Mouse (Mus musculus) embryonic facial prominence, embryonic 11.5 days (tissue): Measurements from ENCODE around the gene Cenpn. TPM values are rescaled to one million over a fixed set of nuclear protein-coding genes. Genes with fewer than 3 reads are reported as not detected.

ENCODE experiments used
- ATAC-seq: fragments of 200-750 bp; cut with Nextera tagmentation; replicated peaks from 2 replicates; pipeline ENCODE4 v1.8.0; 2017; ENCODE audit warnings: low read depth; ENCODE audit not compliant: insufficient number of reproducible peaks, low FRiP score, low TSS enrichment
- DNase-seq: peaks from one replicate; pipeline ENCODE4 v3.0.0-alpha.2; 2015; ENCODE audit warnings: low spot score
- H3K27ac ChIP-seq: fragments of 300-500 bp; sonication (generic); replicated peaks from 2 replicates; pipeline ENCODE4 v1.5.1; 2014; ENCODE audit warnings: mild to moderate bottlenecking, low read depth, low read length, control low read depth
- H3K27me3 ChIP-seq: fragments of 300-500 bp; sonication (generic); 2 replicates; pipeline ENCODE4 v1.6.1; 2014; ENCODE audit warnings: mild to moderate bottlenecking, low read length, moderate library complexity, mixed read lengths; ENCODE audit not compliant: control insufficient read depth, insufficient read depth
- H3K36me3 ChIP-seq: fragments of 300-500 bp; sonication (generic); replicated peaks from 2 replicates; pipeline ENCODE4 v1.6.1; 2014; ENCODE audit warnings: low read depth, mild to moderate bottlenecking, low read length, moderate library complexity, mixed read lengths; ENCODE audit not compliant: control insufficient read depth, insufficient read depth
- H3K4me1 ChIP-seq: fragments of 300-500 bp; sonication (generic); 2 replicates; pipeline ENCODE4 v1.6.1; 2014; ENCODE audit warnings: low read length, mixed read lengths; ENCODE audit not compliant: control insufficient read depth, insufficient read depth
- H3K4me2 ChIP-seq: fragments of 300-500 bp; sonication (generic); 2 replicates; pipeline ENCODE4 v1.6.1; 2014; ENCODE audit warnings: low read depth, mild to moderate bottlenecking, control low read depth, low read length, moderate library complexity
- H3K4me3 ChIP-seq: fragments of 300-500 bp; sonication (generic); 2 replicates; pipeline ENCODE4 v1.5.1; 2014; ENCODE audit warnings: low read depth, low read length, control low read depth
- H3K9ac ChIP-seq: fragments of 300-500 bp; sonication (generic); replicated peaks from 2 replicates; pipeline ENCODE4 v1.6.1; 2014; ENCODE audit warnings: mild to moderate bottlenecking, control low read depth, low read length
- H3K9me3 ChIP-seq: fragments of 300-500 bp; sonication (generic); replicated peaks from 2 replicates; pipeline ENCODE4 v1.6.1; 2016; ENCODE audit warnings: mild to moderate bottlenecking, low read length, inconsistent platforms, mixed read lengths; ENCODE audit not compliant: control insufficient read depth
- WGBS: fragments of 180-500 bp; shearing (Covaris S2); extraction: QIAGEN DNeasy Blood & Tissue Kit; methylation state at CpG from one replicate; pipeline ENCODE4 v1.1.7; 2014; 5-methylcytosine and 5-hydroxymethylcytosine counted together
- polyA plus RNA-seq: library from polyadenylated mRNA; unstranded; fragments of >200 nt; fragmentation: Nextera tagmentation; extraction: Ambion mirVana; gene quantifications from 2 replicates; pipeline ENCODE4 v1.2.1, GENCODE M21; 2014

The Cenpn gene
- polyA plus RNA-seq, 1 experiment from 2014 or later, result 58.4 TPM

DNA sequence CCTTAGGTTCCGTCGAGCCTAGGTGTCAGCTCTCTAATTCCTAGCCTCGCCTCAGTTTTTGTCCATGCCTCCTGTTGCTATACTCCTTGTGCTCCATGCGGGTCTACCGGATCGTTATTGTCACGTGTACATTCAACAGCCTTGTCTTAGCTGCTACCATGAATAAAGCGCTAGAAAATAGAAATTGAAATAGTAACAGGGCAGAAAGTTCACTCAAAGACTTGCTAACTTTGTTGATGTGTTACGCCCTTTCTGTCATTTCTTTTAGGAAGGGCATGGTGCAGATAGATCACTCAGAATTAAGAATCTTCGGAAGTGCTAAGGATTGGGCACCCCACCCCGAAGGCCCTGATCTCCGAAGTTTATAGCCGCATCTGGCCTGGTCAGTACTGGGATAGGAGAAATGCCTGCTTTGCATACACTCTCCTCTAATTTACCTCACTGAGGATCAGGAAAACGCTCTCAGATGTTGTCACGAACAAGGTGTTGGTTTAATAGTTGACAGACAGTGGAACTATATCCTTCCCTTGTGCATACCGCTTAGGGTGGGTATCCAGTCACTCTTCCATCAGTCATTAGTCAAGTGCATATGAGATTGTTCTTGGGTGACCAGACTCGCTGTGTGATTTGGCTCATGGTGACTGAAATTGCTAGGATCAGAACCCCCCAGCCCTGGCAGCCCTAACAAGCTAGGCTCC lies 679 bp downstream of the Cenpn start:
- DNase-seq (no peak), ATAC-seq (no peak)
- Histone ChIP-seq H3K27ac (no peak overlapping the region), H3K36me3 (no peaks in the 10 kb centered on the region; the same call in none of the 2 replicates), H3K9me3 (no peaks in the 10 kb centered on the region), H3K4me3 (peak overlapping the region; percentile 86), H3K9ac (peak overlapping the region; percentile 80), H3K4me1 (no peaks in the 10 kb centered on the region; the same call in 1 of the 2 replicates), H3K27me3 (no peaks in the 10 kb centered on the region), H3K4me2 (peak overlapping the region; percentile 71)
- WGBS, result 29% methylated on average over 17 of the region's 17 CpGs

DNA sequence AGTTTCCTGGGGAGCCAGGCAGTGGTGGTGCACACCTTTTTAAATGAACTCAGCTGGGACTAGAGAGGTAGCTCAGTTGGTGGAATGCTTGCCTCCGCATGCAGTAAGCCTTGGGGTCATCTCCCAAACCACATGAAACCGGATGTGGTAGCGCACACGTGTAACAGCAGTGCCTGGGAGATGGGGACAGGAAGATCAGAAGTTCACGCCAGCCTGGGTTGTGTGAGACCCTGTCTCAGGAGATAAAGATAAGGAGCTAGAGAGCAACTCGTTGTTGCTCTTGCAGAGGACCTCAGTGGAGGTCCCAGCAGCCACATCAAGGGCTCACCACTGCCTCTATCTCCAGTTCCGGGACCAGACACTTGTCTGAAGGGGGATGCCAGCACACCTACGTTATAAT lies 2.0 kb downstream of the Cenpn start:
- Histone ChIP-seq H3K36me3 (no peaks in the 10 kb centered on the region; the same call in none of the 2 replicates), H3K4me1 (no peaks in the 10 kb centered on the region; the same call in 1 of the 2 replicates), H3K27me3 (no peaks in the 10 kb centered on the region), H3K9me3 (no peaks in the 10 kb centered on the region), H3K27ac (no peak overlapping the region), H3K4me2 (no peak overlapping the region), H3K4me3 (no peak overlapping the region), H3K9ac (no peak overlapping the region)
- DNase-seq (no peak), ATAC-seq (no peak)
- 93% methylated on average over 8 of the region's 8 CpGs for WGBS

DNA sequence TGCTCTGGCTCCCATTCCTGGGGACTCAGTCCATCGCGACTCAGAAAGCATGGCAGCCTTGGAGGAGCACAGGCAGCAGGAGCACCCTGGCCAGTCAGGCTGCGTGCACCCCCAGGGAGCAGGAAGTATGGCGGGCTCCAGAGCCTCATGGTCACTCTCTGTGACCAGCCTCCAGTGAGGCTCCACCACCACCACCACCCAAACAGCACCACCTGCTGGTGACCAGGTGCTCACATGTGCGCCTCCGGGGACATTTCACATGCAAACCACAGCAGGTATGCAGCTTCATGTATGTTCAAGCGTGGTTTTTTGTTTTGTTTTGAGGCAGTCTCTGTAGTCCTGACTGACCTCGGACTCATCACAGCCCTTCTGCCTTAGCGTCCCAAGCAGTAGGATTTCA lies 6.3 kb downstream of the Cenpn start:
- no peak overlapping the region for H3K9ac ChIP-seq
- no peaks in the 10 kb centered on the region for H3K27me3 ChIP-seq
- no peak overlapping the region for H3K27ac ChIP-seq
- ATAC-seq, result no peak
- no peak overlapping the region for H3K4me3 ChIP-seq
- no peaks in the 10 kb centered on the region for H3K9me3 ChIP-seq
- H3K4me2 ChIP-seq, result no peak overlapping the region
- H3K4me1 ChIP-seq, result no peaks in the 10 kb centered on the region
- no peaks in the 10 kb centered on the region; the same call in none of the 2 replicates for H3K36me3 ChIP-seq
- DNase-seq, result peak; percentile 53
- WGBS, result 82% methylated on average over 9 of the region's 9 CpGs

DNA sequence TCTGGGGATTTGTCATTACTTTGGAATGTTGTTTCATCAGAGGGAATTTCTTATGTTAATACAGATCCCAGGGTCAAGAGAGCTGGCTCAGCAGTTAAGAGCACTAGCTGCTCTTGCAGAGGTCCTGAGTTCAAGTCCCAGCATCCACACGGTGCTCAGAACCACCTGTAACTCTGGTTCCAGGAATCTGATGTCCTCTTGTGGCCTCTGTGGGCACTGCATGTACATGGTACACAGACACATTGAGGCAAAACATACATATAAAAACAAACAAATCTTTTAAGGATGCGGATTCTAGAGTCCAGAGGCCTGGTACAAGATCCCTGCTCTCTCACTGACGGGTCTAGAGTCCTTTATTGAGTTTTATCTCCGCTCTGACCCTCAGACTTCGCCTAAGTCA lies 7.1 kb downstream of the Cenpn start:
- Histone ChIP-seq H3K4me1 (no peaks in the 10 kb centered on the region), H3K27me3 (no peaks in the 10 kb centered on the region), H3K9ac (no peak overlapping the region), H3K27ac (no peak overlapping the region), H3K4me2 (no peak overlapping the region), H3K4me3 (no peak overlapping the region), H3K9me3 (no peaks in the 10 kb centered on the region), H3K36me3 (no peaks in the 10 kb centered on the region; the same call in none of the 2 replicates)
- 84% methylated on average over 5 of the region's 5 CpGs for WGBS
- DNase-seq (no peak), ATAC-seq (no peak)

DNA sequence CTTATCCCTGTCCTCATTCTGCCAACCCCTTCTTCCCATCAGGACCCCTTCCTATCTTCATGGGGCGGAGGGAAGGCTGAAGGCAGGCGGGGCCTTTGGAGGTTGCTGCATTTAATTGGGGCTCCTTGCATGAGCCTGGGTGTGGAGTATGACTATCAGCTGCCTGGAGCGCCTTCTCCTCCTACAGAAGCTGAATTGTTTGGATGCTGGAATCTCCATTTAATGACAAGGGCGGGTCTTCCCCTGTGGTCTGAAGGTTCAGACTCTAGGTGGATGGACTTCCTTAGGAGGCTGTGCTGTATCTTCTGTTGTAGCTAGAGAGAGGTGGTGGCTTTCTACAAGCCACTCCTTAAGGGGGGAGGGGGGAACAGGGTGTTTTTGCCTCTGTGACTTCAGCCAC lies 13.4 kb downstream of the Cenpn start:
- H3K27me3 ChIP-seq, result no peaks in the 10 kb centered on the region
- H3K9ac ChIP-seq, result no peak overlapping the region
- 85% methylated on average over 4 of the region's 4 CpGs for WGBS
- no peaks in the 10 kb centered on the region for H3K4me1 ChIP-seq
- no peaks in the 10 kb centered on the region for H3K9me3 ChIP-seq
- no peak for DNase-seq
- H3K27ac ChIP-seq, result no peak overlapping the region
- peaks cover 3% of the 10 kb centered on the region for H3K36me3 ChIP-seq
- H3K4me2 ChIP-seq, result no peak overlapping the region
- no peak overlapping the region for H3K4me3 ChIP-seq
- ATAC-seq, result no peak

DNA sequence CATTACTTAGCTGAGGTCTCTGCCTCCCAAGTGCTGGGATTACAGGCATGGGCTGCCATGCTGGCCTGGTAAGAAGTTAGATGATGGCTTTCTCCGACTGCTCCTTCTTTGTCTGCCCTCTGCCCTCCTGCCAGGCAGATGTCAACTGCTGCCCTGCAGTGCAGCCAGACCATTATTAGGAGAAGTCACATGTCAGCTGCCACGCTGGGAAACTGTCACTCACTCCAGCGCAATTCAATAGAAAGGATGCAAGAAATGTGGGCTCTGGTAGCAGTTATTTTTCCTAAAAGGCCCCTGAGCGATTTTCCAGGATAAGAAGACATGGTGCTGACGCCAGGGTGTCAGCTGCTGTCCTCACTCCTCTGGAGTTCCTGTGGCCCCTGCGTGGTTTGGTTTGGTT lies 14.0 kb downstream of the Cenpn start:
- H3K36me3 ChIP-seq, result peaks cover 3% of the 10 kb centered on the region
- no peaks in the 10 kb centered on the region for H3K9me3 ChIP-seq
- H3K4me3 ChIP-seq, result no peak overlapping the region
- no peaks in the 10 kb centered on the region for H3K4me1 ChIP-seq
- no peak for ATAC-seq
- no peak for DNase-seq
- H3K9ac ChIP-seq, result no peak overlapping the region
- H3K27me3 ChIP-seq, result no peaks in the 10 kb centered on the region
- WGBS, result 71% methylated on average over 6 of the region's 6 CpGs
- H3K4me2 ChIP-seq, result no peak overlapping the region
- no peak overlapping the region for H3K27ac ChIP-seq

DNA sequence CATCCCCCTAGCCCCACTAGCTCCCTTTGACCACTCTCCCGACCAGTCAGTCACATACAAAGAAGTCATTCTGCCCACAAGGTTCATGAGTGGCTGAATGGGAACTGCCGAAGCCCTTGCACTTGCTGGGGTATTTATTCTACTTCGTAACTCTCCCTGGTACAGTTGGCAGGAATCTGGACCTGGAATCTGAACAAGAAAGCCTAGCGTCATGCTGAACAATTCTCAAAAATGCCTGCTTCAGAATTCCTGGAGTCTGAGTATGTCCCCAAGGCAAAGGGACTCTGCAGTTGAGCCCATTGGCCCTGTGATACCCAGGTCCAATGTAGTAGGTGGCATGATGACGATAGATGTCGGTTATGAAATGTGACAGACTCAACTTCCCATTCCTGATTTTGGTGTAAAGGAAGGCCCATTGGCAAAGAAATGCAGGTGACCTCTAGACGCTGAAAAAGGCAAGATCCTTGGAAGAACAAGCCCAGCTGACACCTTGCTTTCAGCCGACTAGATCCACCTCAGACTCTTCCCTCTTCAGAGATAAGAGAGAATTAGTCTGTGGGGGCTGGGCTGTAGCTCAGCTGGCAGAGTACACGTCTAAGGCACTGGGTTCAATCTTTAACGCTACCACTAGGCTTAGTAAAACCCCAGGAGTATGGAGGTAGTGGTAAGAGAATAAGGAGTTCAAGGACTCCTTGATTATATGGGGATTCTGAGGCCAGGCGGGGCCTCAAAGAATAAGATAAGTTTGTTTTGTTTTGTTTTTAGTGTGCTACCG lies 20.9 kb downstream of the Cenpn start:
- Histone ChIP-seq H3K36me3 (no peaks in the 10 kb centered on the region; the same call in 1 of the 2 replicates), H3K4me2 (no peak overlapping the region), H3K9me3 (no peaks in the 10 kb centered on the region), H3K4me1 (no peaks in the 10 kb centered on the region), H3K4me3 (no peak overlapping the region), H3K27ac (no peak overlapping the region), H3K27me3 (no peaks in the 10 kb centered on the region), H3K9ac (no peak overlapping the region)
- DNase-seq, result no peak
- ATAC-seq, result no peak
- 77% methylated on average over 12 of the region's 12 CpGs for WGBS

DNA sequence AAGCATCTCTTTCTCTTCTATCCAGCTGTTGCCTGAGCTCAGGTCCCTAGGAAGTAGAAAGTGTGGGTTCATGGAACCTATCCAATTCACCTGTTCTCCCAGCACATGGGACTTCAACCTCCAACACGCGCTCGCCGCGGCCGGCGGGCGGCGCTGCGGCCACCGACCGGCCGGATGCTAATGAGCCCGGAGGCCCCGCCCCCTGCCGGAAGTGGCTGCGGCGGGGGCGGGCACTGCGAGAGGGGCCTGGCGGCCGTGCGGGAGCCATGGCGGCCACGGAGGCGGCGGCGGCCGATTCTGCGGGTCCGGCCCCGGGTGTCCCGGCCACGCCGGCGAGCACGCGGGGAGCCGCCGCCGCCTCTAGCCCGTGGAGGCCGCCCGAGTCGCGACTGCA lies 21.6 kb downstream of the Cenpn start, which contains the start of gene Atmin:
Atmin (plus strand) TSS at position 233 of the 394 bp plus-strand sequence.
- DNase-seq (peak; percentile 93), ATAC-seq (peak; percentile 74)
- H3K9ac ChIP-seq, result peak within 1 kb of the TSS; percentile 82
- no peaks in the 10 kb centered on the region for H3K36me3 ChIP-seq
- H3K4me2 ChIP-seq, result peak within 1 kb of the TSS; percentile 90
- no peak within 1 kb of the TSS for H3K27ac ChIP-seq
- no peaks in the 10 kb centered on the region for H3K4me1 ChIP-seq
- peak within 1 kb of the TSS; percentile 97 for H3K4me3 ChIP-seq
- no peaks in the 10 kb centered on the region for H3K27me3 ChIP-seq
- no peaks in the 10 kb centered on the region for H3K9me3 ChIP-seq
- under 1% methylated on average over 38 of the region's 46 CpGs for WGBS
